Mouse (Mus musculus): ENCODE measurements around the gene Ror1. TPM values are rescaled to one million over a fixed set of nuclear protein-coding genes. Genes with fewer than 3 reads are reported as not detected.

The Ror1 gene
- polyA plus RNA-seq, 1 experiment from 2014 or later, result 5.6 TPM

GRCm38 (mm10) chr4:100120547-100120946 lies 25.0 kb downstream of the Ror1 start:
- no peak overlapping the region for H3K9ac ChIP-seq
- H3K27ac ChIP-seq, result no peak overlapping the region
- no peak overlapping the region for H3K4me2 ChIP-seq (replicated peaks)
- no peaks in the 10 kb centered on the region for H3K27me3 ChIP-seq (replicated peaks)
- no peaks in the 10 kb centered on the region for H3K4me1 ChIP-seq
- H3K4me3 ChIP-seq, result no peak overlapping the region
- no peaks in the 10 kb centered on the region for H3K9me3 ChIP-seq
- no peaks in the 10 kb centered on the region for H3K36me3 ChIP-seq
- no peak for ATAC-seq (ENCODE audit: low FRiP score, low read depth)
- 80% methylated on average over 5 of the region's 5 CpGs for WGBS

- Histone ChIP-seq H3K27me3 (replicated peaks) (no peaks in the 10 kb centered on the region), H3K27ac (no peak overlapping the region), H3K9me3 (no peaks in the 10 kb centered on the region), H3K4me1 (no peaks in the 10 kb centered on the region), H3K4me3 (no peak overlapping the region), H3K4me2 (replicated peaks) (no peak overlapping the region), H3K9ac (no peak overlapping the region), H3K36me3 (no peaks in the 10 kb centered on the region)
- WGBS, result 91% methylated on average over 3 of the region's 3 CpGs
- ATAC-seq (ENCODE audit: low FRiP score, low read depth), result no peak
Observed at GRCm38 (mm10) chr4:100122436-100122835, 26.8 kb downstream of the Ror1 start.

DNA sequence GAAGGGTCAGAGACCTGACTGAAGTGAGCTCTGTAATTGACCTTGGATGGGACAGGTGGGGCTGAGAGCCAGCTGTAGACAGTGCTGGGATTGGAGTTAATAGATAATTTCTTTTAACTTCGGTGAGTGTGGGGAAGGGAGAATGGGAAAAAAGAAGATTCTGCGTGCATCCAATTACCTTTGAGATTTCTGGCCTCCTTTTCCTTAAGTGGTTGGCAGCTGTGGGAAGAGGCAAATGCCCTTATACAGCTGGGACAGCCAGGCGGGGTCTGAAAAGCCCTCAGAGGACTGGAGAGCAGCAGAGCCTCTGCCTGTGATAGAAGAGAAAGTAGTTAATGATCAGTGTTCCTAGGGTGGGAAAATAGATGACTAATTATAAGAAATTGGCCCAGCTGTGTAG lies 27.9 kb downstream of the Ror1 start:
- Histone ChIP-seq H3K9ac (no peak overlapping the region), H3K4me1 (no peaks in the 10 kb centered on the region), H3K4me2 (replicated peaks) (no peak overlapping the region), H3K4me3 (no peak overlapping the region), H3K27ac (no peak overlapping the region), H3K9me3 (no peaks in the 10 kb centered on the region), H3K27me3 (replicated peaks) (no peaks in the 10 kb centered on the region), H3K36me3 (no peaks in the 10 kb centered on the region)
- WGBS, result 83% methylated on average over 3 of the region's 3 CpGs
- no peak for ATAC-seq (ENCODE audit: low FRiP score, low read depth)

DNA sequence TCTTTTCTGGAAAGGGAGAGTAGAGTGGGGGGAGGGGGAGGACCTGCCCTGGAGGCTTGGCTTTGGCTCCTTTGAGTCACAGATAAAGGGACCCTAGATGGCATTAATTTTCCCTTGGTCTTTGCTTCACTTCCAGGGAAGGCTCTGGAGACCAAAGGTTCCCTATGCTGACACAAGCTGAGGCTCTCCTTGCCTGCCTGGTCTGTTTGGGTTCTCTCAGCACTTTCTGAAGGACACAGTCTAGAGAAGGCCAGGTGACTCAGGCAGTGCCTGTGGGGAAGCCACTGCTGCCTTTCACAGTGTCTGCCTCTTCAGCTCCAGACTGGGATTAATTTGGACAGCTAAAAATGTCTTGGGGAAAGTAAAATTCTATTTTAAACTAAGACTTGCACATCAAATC lies 28.5 kb downstream of the Ror1 start:
- no peaks in the 10 kb centered on the region for H3K36me3 ChIP-seq
- no peaks in the 10 kb centered on the region for H3K27me3 ChIP-seq (replicated peaks)
- no peak for ATAC-seq (ENCODE audit: low FRiP score, low read depth)

GRCm38 (mm10) chr4:100124935-100125334 lies 29.3 kb downstream of the Ror1 start:
- Histone ChIP-seq H3K9ac (no peak overlapping the region), H3K4me3 (no peak overlapping the region), H3K4me1 (no peaks in the 10 kb centered on the region), H3K36me3 (no peaks in the 10 kb centered on the region), H3K4me2 (replicated peaks) (no peak overlapping the region), H3K27ac (no peak overlapping the region), H3K9me3 (no peaks in the 10 kb centered on the region), H3K27me3 (replicated peaks) (no peaks in the 10 kb centered on the region)
- WGBS, result 85% methylated on average over 1 of the region's 1 CpGs
- ATAC-seq (ENCODE audit: low FRiP score, low read depth), result no peak

More for the DNA sequence above, 28.5 kb downstream of the Ror1 start:
- H3K4me2 ChIP-seq (replicated peaks), result no peak overlapping the region
- H3K27ac ChIP-seq, result no peak overlapping the region
- no peaks in the 10 kb centered on the region for H3K9me3 ChIP-seq
- H3K4me1 ChIP-seq, result no peaks in the 10 kb centered on the region
- no peak overlapping the region for H3K4me3 ChIP-seq
- H3K9ac ChIP-seq, result no peak overlapping the region

DNA sequence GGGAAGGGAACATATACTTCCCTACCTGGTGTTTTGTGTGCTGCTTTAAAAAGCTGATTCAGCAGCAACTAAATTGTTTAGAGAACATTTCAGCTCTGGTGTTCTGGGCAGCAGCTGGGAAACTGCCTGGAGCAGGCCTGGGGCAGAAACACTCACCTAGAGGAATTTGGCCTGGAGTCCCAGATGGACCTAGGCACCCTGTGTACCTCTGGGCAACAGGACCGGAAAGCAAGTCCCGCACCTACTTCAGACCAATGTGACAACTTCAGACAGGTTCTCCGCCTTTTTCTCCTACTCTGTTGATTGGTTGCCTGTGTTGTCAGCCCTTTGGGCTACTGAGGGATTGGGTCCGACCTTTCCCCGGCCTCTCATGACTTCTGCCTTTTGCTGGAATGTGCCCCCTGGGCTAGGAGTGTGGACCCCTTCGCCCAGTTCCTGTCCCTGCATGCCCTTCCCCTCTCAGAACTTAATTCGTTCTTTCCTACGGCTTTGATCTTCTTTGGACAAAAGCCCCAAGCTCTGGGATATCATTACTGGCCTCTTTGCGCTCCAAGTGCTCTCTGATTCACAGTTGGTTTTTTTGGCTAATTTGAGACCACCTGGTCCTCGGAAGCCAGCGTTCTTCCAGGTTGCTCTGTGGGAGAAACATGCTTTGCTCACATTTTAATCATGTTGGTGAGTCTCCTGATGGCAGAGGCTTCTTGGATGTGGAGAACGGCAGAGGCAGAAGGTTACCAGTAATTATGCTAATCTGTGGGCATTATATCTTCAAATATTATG lies 31.1 kb downstream of the Ror1 start:
- Histone ChIP-seq H3K4me1 (no peaks in the 10 kb centered on the region), H3K4me2 (replicated peaks) (no peak overlapping the region), H3K9me3 (no peaks in the 10 kb centered on the region), H3K9ac (no peak overlapping the region), H3K27me3 (replicated peaks) (no peaks in the 10 kb centered on the region), H3K36me3 (no peaks in the 10 kb centered on the region), H3K27ac (no peak overlapping the region), H3K4me3 (no peak overlapping the region)
- ATAC-seq (ENCODE audit: low FRiP score, low read depth), result no peak
- 51% methylated on average over 12 of the region's 12 CpGs for WGBS

DNA sequence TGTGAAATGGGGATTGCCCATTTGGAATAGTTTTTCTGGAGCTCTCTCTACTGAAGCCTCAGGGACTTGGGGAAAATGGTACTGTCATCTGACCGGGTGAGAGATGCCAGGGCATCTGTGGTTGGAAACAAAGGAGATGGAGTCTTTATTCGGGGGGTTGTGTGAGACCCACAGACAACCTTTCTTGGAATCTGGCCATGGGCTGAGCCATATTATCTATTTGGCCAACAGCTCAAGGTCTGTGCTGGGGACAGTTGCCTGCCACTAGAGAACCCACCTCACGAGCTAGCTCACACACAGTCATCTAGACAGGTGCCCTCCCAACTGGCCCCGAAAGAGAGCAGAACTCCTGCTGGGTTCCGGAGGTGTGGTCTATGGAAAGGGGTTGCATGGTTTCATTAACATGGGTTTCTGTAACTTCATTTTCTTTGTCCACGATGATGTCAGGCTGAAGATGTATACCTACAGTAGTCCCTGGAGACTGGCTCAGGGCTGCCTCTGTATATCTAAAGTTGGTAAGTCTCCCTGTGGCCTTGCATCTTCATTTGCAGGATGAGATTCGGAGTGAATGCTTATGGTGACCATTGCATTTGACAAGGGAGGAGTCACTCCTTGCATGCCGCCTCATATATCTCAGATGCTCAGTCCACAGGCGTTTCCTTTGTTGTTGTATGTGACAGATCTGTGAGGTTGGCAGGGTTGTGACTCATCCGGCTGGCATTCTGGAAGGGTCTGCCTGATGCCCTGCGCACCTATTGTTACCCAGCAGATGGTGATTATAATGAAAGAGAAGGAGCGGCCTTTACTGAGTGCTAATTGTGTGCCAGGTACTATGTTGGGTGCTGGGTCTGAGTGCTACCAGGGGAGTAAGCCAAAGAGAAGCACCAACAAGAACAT lies 32.7 kb downstream of the Ror1 start:
- WGBS, result 91% methylated on average over 12 of the region's 12 CpGs

GRCm38 (mm10) chr4:100129201-100129600 lies 33.6 kb downstream of the Ror1 start:
- no peak overlapping the region for H3K4me2 ChIP-seq (replicated peaks)
- 87% methylated on average over 5 of the region's 5 CpGs for WGBS
- ATAC-seq (ENCODE audit: low FRiP score, low read depth), result no peak
- H3K4me1 ChIP-seq, result no peaks in the 10 kb centered on the region
- no peak overlapping the region for H3K4me3 ChIP-seq
- H3K27ac ChIP-seq, result no peak overlapping the region
- no peaks in the 10 kb centered on the region for H3K9me3 ChIP-seq
- H3K9ac ChIP-seq, result no peak overlapping the region
- H3K27me3 ChIP-seq (replicated peaks), result no peaks in the 10 kb centered on the region
- H3K36me3 ChIP-seq, result no peaks in the 10 kb centered on the region

More for the DNA sequence above, 32.7 kb downstream of the Ror1 start:
- no peak for ATAC-seq (ENCODE audit: low FRiP score, low read depth)
- H3K9me3 ChIP-seq, result no peaks in the 10 kb centered on the region
- no peak overlapping the region for H3K4me2 ChIP-seq (replicated peaks)
- H3K4me3 ChIP-seq, result no peak overlapping the region
- no peak overlapping the region for H3K9ac ChIP-seq
- H3K4me1 ChIP-seq, result no peaks in the 10 kb centered on the region
- no peaks in the 10 kb centered on the region for H3K27me3 ChIP-seq (replicated peaks)
- no peaks in the 10 kb centered on the region for H3K36me3 ChIP-seq
- H3K27ac ChIP-seq, result no peak overlapping the region

DNA sequence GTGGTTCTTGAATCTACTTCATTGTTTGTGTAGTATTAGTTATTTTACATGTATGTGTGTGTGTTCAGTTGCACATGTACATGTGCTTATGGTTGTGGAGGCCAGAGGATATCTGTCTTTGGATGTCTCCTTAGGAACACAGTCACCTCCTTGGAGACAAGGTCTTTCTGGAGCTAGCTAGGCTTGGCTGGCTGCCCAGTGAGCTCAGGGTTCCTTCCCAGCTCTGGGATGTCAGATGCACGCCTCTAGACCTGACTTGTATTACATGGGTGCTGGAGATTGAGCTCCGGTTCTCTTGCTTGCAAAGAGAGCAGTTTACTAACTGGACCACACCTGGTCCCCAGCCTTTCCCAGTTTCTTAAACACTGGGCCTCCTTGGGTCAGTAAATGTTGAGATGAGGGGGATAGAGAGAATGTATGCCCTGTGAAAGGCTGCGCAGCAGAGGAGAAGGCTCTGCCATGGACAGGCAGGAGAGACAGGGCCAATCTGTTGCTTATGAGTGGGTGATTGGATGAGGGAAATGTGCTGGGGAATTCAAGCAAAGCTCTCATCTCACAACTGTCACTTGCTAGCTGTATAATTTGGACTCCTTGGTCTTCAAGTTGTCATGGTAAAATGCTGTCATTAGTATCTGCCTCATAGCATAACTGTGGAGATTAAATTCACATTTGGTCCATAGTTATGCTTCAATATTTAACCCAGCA lies 35.3 kb downstream of the Ror1 start:
- 80% methylated on average over 3 of the region's 3 CpGs for WGBS
- H3K36me3 ChIP-seq, result no peaks in the 10 kb centered on the region
- H3K4me2 ChIP-seq (replicated peaks), result no peak overlapping the region
- no peaks in the 10 kb centered on the region for H3K9me3 ChIP-seq
- H3K27me3 ChIP-seq (replicated peaks), result no peaks in the 10 kb centered on the region
- no peak overlapping the region for H3K27ac ChIP-seq
- H3K9ac ChIP-seq, result no peak overlapping the region
- no peaks in the 10 kb centered on the region for H3K4me1 ChIP-seq
- no peak overlapping the region for H3K4me3 ChIP-seq
- no peak for ATAC-seq (ENCODE audit: low FRiP score, low read depth)

- Histone ChIP-seq H3K27ac (no peak overlapping the region), H3K9me3 (no peaks in the 10 kb centered on the region), H3K9ac (no peak overlapping the region), H3K27me3 (replicated peaks) (no peaks in the 10 kb centered on the region), H3K4me3 (no peak overlapping the region), H3K4me2 (replicated peaks) (no peak overlapping the region), H3K36me3 (no peaks in the 10 kb centered on the region), H3K4me1 (no peaks in the 10 kb centered on the region)
- 93% methylated on average over 2 of the region's 2 CpGs for WGBS
- ATAC-seq (ENCODE audit: low FRiP score, low read depth), result no peak
Observed at GRCm38 (mm10) chr4:100131488-100131887, 35.9 kb downstream of the Ror1 start.

GRCm38 (mm10) chr4:100132261-100132660 lies 36.7 kb downstream of the Ror1 start:
- ATAC-seq (ENCODE audit: low FRiP score, low read depth), result no peak
- H3K36me3 ChIP-seq, result no peaks in the 10 kb centered on the region
- no peaks in the 10 kb centered on the region for H3K4me1 ChIP-seq
- H3K9me3 ChIP-seq, result no peaks in the 10 kb centered on the region
- H3K4me3 ChIP-seq, result no peak overlapping the region
- H3K4me2 ChIP-seq (replicated peaks), result no peak overlapping the region
- no peak overlapping the region for H3K27ac ChIP-seq
- H3K27me3 ChIP-seq (replicated peaks), result no peaks in the 10 kb centered on the region
- no peak overlapping the region for H3K9ac ChIP-seq
- 90% methylated on average over 3 of the region's 3 CpGs for WGBS

- 86% methylated on average over 4 of the region's 4 CpGs for whole genome bisulfite sequencing
- Histone ChIP-seq H3K4me3 (no peak overlapping the region), H3K4me2 (replicated peaks) (no peak overlapping the region), H3K9me3 (no peaks in the 10 kb centered on the region), H3K27me3 (replicated peaks) (no peaks in the 10 kb centered on the region), H3K27ac (no peak overlapping the region), H3K4me1 (no peaks in the 10 kb centered on the region), H3K36me3 (no peaks in the 10 kb centered on the region), H3K9ac (no peak overlapping the region)
- ATAC-seq (ENCODE audit: low FRiP score, low read depth), result no peak
Observed at GRCm38 (mm10) chr4:100136046-100136445, 40.5 kb downstream of the Ror1 start.
